Mouse (Mus musculus): Measurements from ENCODE around the gene Slc1a2.

- TF ChIP-seq CTCF (conservative IDR thresholded peaks at IDR 0.05; ENCODE audit: low read length) (peak; percentile 70), NANOG (IDR thresholded peaks at IDR 0.05; ENCODE audit: borderline replicate concordance, low read length) (no peak), POU5F1 (IDR thresholded peaks at IDR 0.05; ENCODE audit: borderline replicate concordance, low read length) (no peak)
These were observed 16.8 kb downstream of the Slc1a2 start for GRCm38 (mm10) chr2:102675275-102675674.
